Mouse (Mus musculus): ENCODE results near the gene Dnmt3a. TPM values are rescaled to one million over a fixed set of nuclear protein-coding genes. Genes with fewer than 3 reads are reported as not detected.

Gene Dnmt3a
- polyA plus RNA-seq, 1 experiment from 2014 or later = 126 TPM

- ATAC-seq (ENCODE audit: insufficient read depth, low FRiP score, low read depth) = peak; percentile 20; the same call in 1 of the 2 replicates
- H3K27me3 ChIP-seq (replicated peaks) = no peaks in the 10 kb centered on the region
These were observed 38.1 kb downstream of the Dnmt3a start for GRCm38 (mm10) chr12:3843918-3844317.

DNA sequence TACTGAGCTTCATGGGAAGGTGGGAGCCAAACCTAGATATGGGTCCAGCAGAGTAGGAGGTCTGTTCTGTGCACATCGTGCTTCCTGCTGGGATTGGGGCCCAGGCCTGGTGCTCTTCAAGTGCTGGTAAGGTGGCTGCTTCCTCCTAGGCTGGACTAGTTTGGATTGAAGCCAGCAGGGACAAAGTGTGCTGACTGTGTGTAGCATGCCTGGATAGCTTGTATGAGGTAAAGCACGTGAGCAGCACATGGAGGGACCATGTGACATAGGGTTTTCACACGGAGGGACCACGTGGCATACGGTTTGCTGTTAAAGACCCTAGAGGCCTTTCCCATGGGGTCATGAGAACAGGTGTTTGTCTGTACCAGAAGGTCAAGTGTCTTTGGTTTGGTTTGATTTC lies 38.5 kb downstream of the Dnmt3a start:
- no peaks in the 10 kb centered on the region for H3K9me3 ChIP-seq
- H3K9ac ChIP-seq = no peak overlapping the region
- 61% methylated on average over 5 of the region's 5 CpGs for WGBS
- no peaks in the 10 kb centered on the region for H3K27me3 ChIP-seq (replicated peaks)
- H3K4me3 ChIP-seq (replicated peaks) = no peak overlapping the region
- no peak overlapping the region for H3K4me2 ChIP-seq
- H3K4me1 ChIP-seq = peaks cover 20% of the 10 kb centered on the region
- ATAC-seq (ENCODE audit: insufficient read depth, low FRiP score, low read depth) = peak; percentile 31; the same call in 1 of the 2 replicates
- H3K27ac ChIP-seq = peak overlapping the region; percentile 73
- peaks cover 15% of the 10 kb centered on the region for H3K36me3 ChIP-seq

More at GRCm38 (mm10) chr12:3843918-3844317, 38.1 kb downstream of the Dnmt3a start:
- no peak overlapping the region for H3K4me2 ChIP-seq
- no peaks in the 10 kb centered on the region for H3K9me3 ChIP-seq
- H3K36me3 ChIP-seq = peaks cover 18% of the 10 kb centered on the region
- peak overlapping the region; percentile 73 for H3K27ac ChIP-seq
- H3K4me3 ChIP-seq (replicated peaks) = no peak overlapping the region
- 21% methylated on average over 7 of the region's 7 CpGs for WGBS
- H3K9ac ChIP-seq = no peak overlapping the region
- H3K4me1 ChIP-seq = peaks cover 20% of the 10 kb centered on the region

DNA sequence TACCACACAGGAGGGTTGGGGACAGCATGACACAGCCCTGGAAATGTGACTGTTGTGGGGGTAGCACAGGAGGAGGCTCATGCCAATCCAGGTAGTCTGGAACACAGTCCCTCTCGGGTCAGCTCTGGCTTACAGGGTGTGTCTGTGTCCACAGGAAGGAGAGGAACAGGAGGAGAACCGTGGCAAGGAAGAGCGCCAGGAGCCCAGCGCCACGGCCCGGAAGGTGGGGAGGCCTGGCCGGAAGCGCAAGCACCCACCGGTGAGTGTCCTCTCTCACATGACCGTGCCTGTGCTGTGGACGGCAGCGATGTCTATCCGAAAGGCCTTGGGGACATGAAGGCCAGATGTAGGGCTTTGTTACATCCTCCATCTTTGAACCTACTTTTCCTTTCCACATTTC lies 43.7 kb downstream of the Dnmt3a start:
- Histone ChIP-seq H3K9ac (no peak overlapping the region), H3K4me2 (no peak overlapping the region), H3K27me3 (replicated peaks) (no peaks in the 10 kb centered on the region), H3K27ac (peak overlapping the region; percentile 36; the same call in 1 of the 2 replicates), H3K4me3 (replicated peaks) (no peak overlapping the region), H3K9me3 (no peaks in the 10 kb centered on the region), H3K4me1 (peaks cover 6% of the 10 kb centered on the region; the same call in 1 of the 2 replicates), H3K36me3 (peaks cover 12% of the 10 kb centered on the region)
- 92% methylated on average over 13 of the region's 13 CpGs for WGBS
- ATAC-seq (ENCODE audit: insufficient read depth, low FRiP score, low read depth) = no peak

GRCm38 (mm10) chr12:3850165-3850564 lies 44.4 kb downstream of the Dnmt3a start:
- peak overlapping the region; percentile 36; the same call in 1 of the 2 replicates for H3K27ac ChIP-seq
- no peaks in the 10 kb centered on the region for H3K9me3 ChIP-seq
- peaks cover 13% of the 10 kb centered on the region for H3K4me1 ChIP-seq
- H3K27me3 ChIP-seq (replicated peaks) = no peaks in the 10 kb centered on the region
- no peak overlapping the region for H3K4me3 ChIP-seq (replicated peaks)
- no peak overlapping the region for H3K4me2 ChIP-seq
- peaks cover 12% of the 10 kb centered on the region for H3K36me3 ChIP-seq
- no peak overlapping the region for H3K9ac ChIP-seq
- no peak for ATAC-seq (ENCODE audit: insufficient read depth, low FRiP score, low read depth)
- WGBS = 34% methylated on average over 5 of the region's 5 CpGs

DNA sequence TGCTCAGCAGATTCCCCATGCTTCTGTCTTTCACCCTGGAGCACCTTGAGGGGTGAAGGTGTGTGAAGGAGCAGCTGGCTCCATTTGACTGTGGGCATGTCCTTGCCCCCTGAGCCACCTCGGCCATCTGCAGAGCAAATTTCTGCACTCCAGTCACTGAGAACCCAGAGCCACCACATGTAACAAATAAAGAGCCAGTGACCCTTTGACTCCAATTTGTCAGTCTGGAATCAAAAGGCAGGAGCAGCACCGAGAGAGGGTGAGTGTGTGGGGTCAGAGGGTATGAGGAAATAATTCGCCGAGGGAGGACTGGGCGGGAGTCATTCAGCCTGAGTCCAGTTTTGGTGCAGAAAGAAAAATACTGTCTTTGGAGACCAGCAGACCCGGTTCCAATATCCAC lies 44.9 kb downstream of the Dnmt3a start:
- peaks cover 12% of the 10 kb centered on the region for H3K36me3 ChIP-seq
- 36% methylated on average over 6 of the region's 6 CpGs for WGBS

DNA sequence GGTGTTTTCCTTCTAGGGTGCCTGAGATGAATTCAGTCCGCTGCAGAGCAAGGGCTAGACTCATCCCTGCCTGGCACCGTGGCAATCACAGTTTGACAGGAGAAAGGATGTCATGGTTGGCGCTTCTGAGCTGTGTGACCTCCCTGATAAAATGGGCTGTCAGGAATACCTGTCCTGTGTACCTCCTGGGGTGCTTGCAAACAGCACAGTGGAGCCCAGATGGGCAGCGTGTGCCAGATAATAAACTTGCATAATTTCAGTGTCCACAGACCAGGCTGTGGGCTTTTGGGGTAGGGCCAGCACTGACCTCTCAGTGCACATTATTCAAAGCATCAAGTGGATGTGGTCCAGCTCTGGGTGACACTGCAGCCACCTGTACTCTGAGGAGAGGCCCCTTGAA lies 45.4 kb downstream of the Dnmt3a start:
- Histone ChIP-seq H3K9ac (no peak overlapping the region), H3K27ac (no peak overlapping the region), H3K36me3 (peaks cover 12% of the 10 kb centered on the region), H3K4me3 (replicated peaks) (no peak overlapping the region), H3K9me3 (no peaks in the 10 kb centered on the region), H3K27me3 (replicated peaks) (no peaks in the 10 kb centered on the region), H3K4me2 (no peak overlapping the region), H3K4me1 (peaks cover 22% of the 10 kb centered on the region)
- WGBS = 77% methylated on average over 4 of the region's 4 CpGs
- ATAC-seq (ENCODE audit: insufficient read depth, low FRiP score, low read depth) = no peak

More for the DNA sequence above, 44.9 kb downstream of the Dnmt3a start:
- Histone ChIP-seq H3K4me2 (no peak overlapping the region), H3K9ac (no peak overlapping the region), H3K27me3 (replicated peaks) (no peaks in the 10 kb centered on the region), H3K27ac (no peak overlapping the region), H3K9me3 (no peaks in the 10 kb centered on the region), H3K4me3 (replicated peaks) (no peak overlapping the region), H3K4me1 (peaks cover 18% of the 10 kb centered on the region)
- ATAC-seq (ENCODE audit: insufficient read depth, low FRiP score, low read depth) = no peak

DNA sequence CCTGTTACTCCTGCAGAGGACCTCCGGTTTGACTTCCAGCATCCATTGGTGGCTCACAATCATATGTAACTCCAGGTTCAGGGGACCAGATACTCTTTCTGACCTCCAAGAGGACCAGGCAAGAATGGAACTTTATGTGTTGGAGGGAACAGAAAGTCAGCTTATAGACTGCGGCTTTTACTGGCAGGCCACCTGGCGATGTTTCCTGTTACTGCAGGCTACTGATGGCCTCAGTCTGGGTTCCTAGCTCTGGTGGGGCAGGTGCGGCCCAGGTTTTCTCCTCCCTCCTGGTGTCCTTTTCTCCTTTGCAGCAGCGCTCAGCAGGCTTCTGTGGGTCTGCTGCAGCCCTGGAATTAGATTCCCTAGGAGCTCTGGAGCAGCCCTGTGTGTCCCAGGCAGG lies 46.7 kb downstream of the Dnmt3a start:
- H3K4me1 ChIP-seq = peaks cover 35% of the 10 kb centered on the region

GRCm38 (mm10) chr12:3854419-3854818 lies 48.6 kb downstream of the Dnmt3a start:
- ATAC-seq (ENCODE audit: insufficient read depth, low FRiP score, low read depth) = no peak
- no peaks in the 10 kb centered on the region for H3K9me3 ChIP-seq
- 56% methylated on average over 4 of the region's 4 CpGs for WGBS
- no peaks in the 10 kb centered on the region for H3K27me3 ChIP-seq (replicated peaks)
- H3K9ac ChIP-seq = no peak overlapping the region
- no peak overlapping the region for H3K4me2 ChIP-seq
- H3K4me1 ChIP-seq = peaks cover 41% of the 10 kb centered on the region
- H3K36me3 ChIP-seq = peaks cover 9% of the 10 kb centered on the region
- H3K4me3 ChIP-seq (replicated peaks) = no peak overlapping the region
- H3K27ac ChIP-seq = peak overlapping the region; percentile 31; the same call in 1 of the 2 replicates

More for the DNA sequence above, 46.7 kb downstream of the Dnmt3a start:
- 58% methylated on average over 5 of the region's 5 CpGs for WGBS
- Histone ChIP-seq H3K9me3 (no peaks in the 10 kb centered on the region), H3K36me3 (peaks cover 12% of the 10 kb centered on the region), H3K4me2 (no peak overlapping the region), H3K4me3 (replicated peaks) (no peak overlapping the region), H3K27me3 (replicated peaks) (no peaks in the 10 kb centered on the region), H3K9ac (no peak overlapping the region), H3K27ac (no peak overlapping the region)
- no peak for ATAC-seq (ENCODE audit: insufficient read depth, low FRiP score, low read depth)

GRCm38 (mm10) chr12:3855762-3856501 lies 50.1 kb downstream of the Dnmt3a start:
- Histone ChIP-seq H3K9ac (no peak overlapping the region), H3K27ac (peak overlapping the region; percentile 86), H3K9me3 (no peaks in the 10 kb centered on the region), H3K4me2 (peak overlapping the region; percentile 21; the same call in 1 of the 2 replicates), H3K27me3 (replicated peaks) (no peaks in the 10 kb centered on the region), H3K4me3 (replicated peaks) (no peak overlapping the region), H3K36me3 (peaks cover 6% of the 10 kb centered on the region), H3K4me1 (peaks cover 38% of the 10 kb centered on the region)
- WGBS = 29% methylated on average over 7 of the region's 7 CpGs
- ATAC-seq (ENCODE audit: insufficient read depth, low FRiP score, low read depth) = peak; percentile 79

- no peak overlapping the region for H3K9ac ChIP-seq
- H3K27me3 ChIP-seq (replicated peaks) = no peaks in the 10 kb centered on the region
- H3K9me3 ChIP-seq = no peaks in the 10 kb centered on the region
- peak overlapping the region; percentile 86; the same call in 1 of the 2 replicates for H3K27ac ChIP-seq
- H3K36me3 ChIP-seq = 0 out of 2 replicates have a peak, but pooled peaks cover 5% of the 10 kb centered on the region
- WGBS = 67% methylated on average over 2 of the region's 2 CpGs
- no peak overlapping the region for H3K4me2 ChIP-seq
- no peak for ATAC-seq (ENCODE audit: insufficient read depth, low FRiP score, low read depth)
- no peak overlapping the region for H3K4me3 ChIP-seq (replicated peaks)
- peaks cover 38% of the 10 kb centered on the region for H3K4me1 ChIP-seq
These were observed 50.9 kb downstream of the Dnmt3a start for GRCm38 (mm10) chr12:3856748-3857147.

DNA sequence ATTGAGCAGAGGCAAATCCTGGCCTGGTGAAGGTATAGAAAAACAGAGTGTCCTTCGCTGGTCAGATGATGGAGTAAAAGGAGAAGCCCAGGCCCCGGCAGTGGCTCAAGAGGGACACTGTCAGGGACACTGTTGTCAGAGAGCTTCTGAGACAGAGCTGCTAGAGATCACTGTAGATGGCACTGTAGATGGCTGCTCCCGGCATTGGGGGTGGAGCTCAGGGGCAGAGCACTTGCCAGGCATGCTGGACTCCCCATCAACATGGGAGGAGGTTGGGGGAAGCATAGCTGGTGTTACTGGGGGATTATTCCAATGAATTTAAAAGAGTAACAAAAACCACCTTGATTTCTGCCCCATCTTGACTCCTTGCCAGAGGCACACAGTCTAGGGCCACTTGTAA lies 51.4 kb downstream of the Dnmt3a start:
- peaks cover 38% of the 10 kb centered on the region for H3K4me1 ChIP-seq
- no peaks in the 10 kb centered on the region for H3K27me3 ChIP-seq (replicated peaks)
- H3K9ac ChIP-seq = no peak overlapping the region
- H3K4me2 ChIP-seq = no peak overlapping the region
- no peak for ATAC-seq (ENCODE audit: insufficient read depth, low FRiP score, low read depth)
- H3K4me3 ChIP-seq (replicated peaks) = no peak overlapping the region
- WGBS = 78% methylated on average over 3 of the region's 3 CpGs
- 0 out of 2 replicates have a peak, but pooled peaks cover 10% of the 10 kb centered on the region for H3K36me3 ChIP-seq
- no peak overlapping the region for H3K27ac ChIP-seq
- no peaks in the 10 kb centered on the region for H3K9me3 ChIP-seq

GRCm38 (mm10) chr12:3857773-3858172 lies 52.0 kb downstream of the Dnmt3a start:
- Histone ChIP-seq H3K4me2 (no peak overlapping the region), H3K4me1 (peaks cover 38% of the 10 kb centered on the region), H3K9me3 (no peaks in the 10 kb centered on the region), H3K27me3 (replicated peaks) (no peaks in the 10 kb centered on the region), H3K4me3 (replicated peaks) (no peak overlapping the region), H3K9ac (no peak overlapping the region), H3K36me3 (0 out of 2 replicates have a peak, but pooled peaks cover 12% of the 10 kb centered on the region), H3K27ac (no peak overlapping the region)
- ATAC-seq (ENCODE audit: insufficient read depth, low FRiP score, low read depth) = no peak
- 79% methylated on average over 9 of the region's 9 CpGs for WGBS

Measured in stomach, embryonic 15.5 days (tissue).